Mouse (Mus musculus) embryonic fibroblast, embryonic 13.5 days (primary cell): ENCODE measurements around the gene Nme9.

Experiments
- CTCF ChIP-seq: IDR thresholded peaks from 2 replicates; pipeline ENCODE4 v1.5.1; 2011; ENCODE audit warnings: mild to moderate bottlenecking, control low read depth, low read length, moderate library complexity, borderline replicate concordance; ENCODE audit not compliant: insufficient read depth
- POLR2A ChIP-seq: IDR thresholded peaks from 2 replicates; pipeline ENCODE4 v1.6.1; 2011; ENCODE audit warnings: low read depth, mild to moderate bottlenecking, control low read depth, low read length, moderate library complexity

- TF ChIP-seq CTCF (no peak), POLR2A (no peak)
Measured at GRCm38 (mm10) chr9:99479181-99479711, 28.0 kb downstream of the Nme9 start.
